14 mouse cellular contexts compared by ENCODE assay signal in genomic region chr6:113941324-113941723, GRCm38 (mm10).
"Had no signal": no experiment of that assay in that cellular context is flagged by ENCODE, and none has a peak within 500 bp of the region (broad histone marks: within the 10 kb centered on the region; RNA-seq: fewer than 3 reads in every experiment).

No protein-coding gene starts in this region.

- H3K4me1 ChIP-seq: limb, embryonic 10.5 days; liver, embryonic 15.5 days had no signal

- ATAC-seq: lung, postnatal 0 days; midbrain, embryonic 16.5 days had no signal

- H3K4me3 ChIP-seq: layer of hippocampus, adult 2 months; limb, embryonic 10.5 days; liver, embryonic 15.5 days; midbrain, embryonic 12.5 days; neural tube, embryonic 13.5 days had no signal

- H3K27ac ChIP-seq: limb, embryonic 10.5 days; liver, embryonic 15.5 days; midbrain, embryonic 12.5 days; neural tube, embryonic 13.5 days; stomach, postnatal 0 days had no signal

- DNase-seq: kidney, postnatal 10 days; kidney, postnatal 4 days; lung, adult 2 months; lung, postnatal 4 days; right cerebral cortex, postnatal 25 days; thymus, postnatal 14 days had no signal
